Mouse (Mus musculus): ENCODE results near the gene Wwox. TPM values are rescaled to one million over a fixed set of nuclear protein-coding genes. Genes with fewer than 3 reads are reported as not detected.

Wwox gene
- total RNA-seq, 2 experiments from 2014 or later, result 12.7 to 13.6 TPM

- DNase-seq (ENCODE audit: low spot score in 2 of 2), result no peak
- intact Hi-C loops (cut with DNase I), result no loop called here
These were observed 935.5 kb downstream of the Wwox start for GRCm38 (mm10) chr8:115374957-115375356.

- peak in 1 of 2 experiments; percentile 43 for DNase-seq (ENCODE audit: low spot score in 2 of 2)
- intact Hi-C loops (cut with DNase I), result no loop called here
These were observed 936.0 kb downstream of the Wwox start for GRCm38 (mm10) chr8:115375361-115376047.

- intact Hi-C loops (cut with DNase I), result no loop called here
- DNase-seq (ENCODE audit: low spot score in 2 of 2), result no peak
These were observed 937.9 kb downstream of the Wwox start for GRCm38 (mm10) chr8:115377321-115377720.

GRCm38 (mm10) chr8:115380017-115380416, 940.6 kb downstream of the Wwox start:
- intact Hi-C loops (cut with DNase I), result no loop called here
- peak in 1 of 2 experiments; percentile 56 for DNase-seq (ENCODE audit: low spot score in 2 of 2)

GRCm38 (mm10) chr8:115390921-115391504, 951.6 kb downstream of the Wwox start:
- intact Hi-C loops (cut with DNase I), result no loop called here
- no peak for DNase-seq (ENCODE audit: low spot score in 2 of 2)

GRCm38 (mm10) chr8:115395840-115396239, 956.4 kb downstream of the Wwox start:
- DNase-seq (ENCODE audit: low spot score in 2 of 2), result no peak
- intact Hi-C loops (cut with DNase I), result no loop called here

GRCm38 (mm10) chr8:115397981-115398380, 958.5 kb downstream of the Wwox start:
- intact Hi-C loops (cut with DNase I), result no loop called here

GRCm38 (mm10) chr8:115400013-115400720, 960.7 kb downstream of the Wwox start:
- no peak for DNase-seq (ENCODE audit: low spot score in 2 of 2)
- intact Hi-C loops (cut with DNase I), result loop anchor here (5.0 kb wide), 1 partner anchor 307 kb away; the partner anchor contains the start of gene Maf

More at GRCm38 (mm10) chr8:115397981-115398380, 958.5 kb downstream of the Wwox start:
- no peak for DNase-seq (ENCODE audit: low spot score in 2 of 2)

Other genes with a start within 250 kb of the Wwox start
- 10 to 100 TPM; 49.4 to 58.5 TPM for gene Vat1l, start 234.0 kb upstream of the Wwox start, total RNA-seq (2021)
- not detected for gene Clec3a, start 21.6 kb upstream of the Wwox start, total RNA-seq (2021)